Mouse (Mus musculus): ENCODE results near the gene Enah.
A peak's percentile ranks its signal among the peaks of the same experiment; 100 is the strongest.

Enah gene

GRCm38 (mm10) chr1:182027426-182027979, 7.7 kb upstream of the Enah start:
- no peak for DNase-seq (ENCODE audit: low spot score)

GRCm38 (mm10) chr1:182026821-182027220, 7.0 kb upstream of the Enah start:
- no peak for DNase-seq (ENCODE audit: low spot score)

- DNase-seq (ENCODE audit: low spot score) = no peak
These were observed 6.3 kb upstream of the Enah start for GRCm38 (mm10) chr1:182026120-182026519.

- DNase-seq (ENCODE audit: low spot score) = no peak
These were observed 2.0 kb upstream of the Enah start for GRCm38 (mm10) chr1:182021691-182022299.

- DNase-seq (ENCODE audit: low spot score) = peak; percentile 34
These were observed 1.2 kb upstream of the Enah start for GRCm38 (mm10) chr1:182020831-182021460.

DNA sequence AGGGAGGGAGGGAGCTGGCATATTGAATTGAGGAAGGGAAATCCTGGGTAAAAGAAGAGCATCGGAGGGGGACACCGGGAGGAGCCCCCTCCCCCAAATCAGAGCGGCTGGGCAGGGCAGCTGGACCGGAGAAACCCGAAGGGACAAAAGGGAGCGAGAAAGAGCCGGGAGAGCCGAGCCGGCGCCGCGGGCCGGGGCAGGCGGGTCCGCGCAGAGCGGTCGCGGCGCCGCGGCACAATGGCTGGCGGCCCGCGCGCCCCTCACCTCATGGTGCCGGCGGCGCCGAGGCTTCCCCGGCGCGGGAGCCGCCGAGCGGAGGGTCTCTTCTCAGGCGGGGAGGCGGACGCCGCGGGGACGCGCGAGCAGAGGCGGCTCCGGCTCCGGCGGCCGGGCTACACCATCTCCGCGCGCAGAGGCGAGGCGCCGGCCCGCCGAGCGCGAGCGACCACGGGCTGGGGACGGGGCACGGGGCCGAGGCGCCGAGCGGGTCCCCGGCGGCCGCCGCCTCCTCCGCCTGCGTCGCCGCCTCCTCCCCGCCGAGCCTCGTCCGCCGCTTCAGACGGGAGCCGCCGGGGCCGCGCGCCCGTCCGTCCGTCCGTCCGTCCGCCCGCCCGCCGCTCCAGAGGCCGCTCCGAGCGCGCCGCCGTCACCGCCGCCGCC, 394 bp downstream of the Enah start:
- no peak for DNase-seq (ENCODE audit: low spot score)

DNA sequence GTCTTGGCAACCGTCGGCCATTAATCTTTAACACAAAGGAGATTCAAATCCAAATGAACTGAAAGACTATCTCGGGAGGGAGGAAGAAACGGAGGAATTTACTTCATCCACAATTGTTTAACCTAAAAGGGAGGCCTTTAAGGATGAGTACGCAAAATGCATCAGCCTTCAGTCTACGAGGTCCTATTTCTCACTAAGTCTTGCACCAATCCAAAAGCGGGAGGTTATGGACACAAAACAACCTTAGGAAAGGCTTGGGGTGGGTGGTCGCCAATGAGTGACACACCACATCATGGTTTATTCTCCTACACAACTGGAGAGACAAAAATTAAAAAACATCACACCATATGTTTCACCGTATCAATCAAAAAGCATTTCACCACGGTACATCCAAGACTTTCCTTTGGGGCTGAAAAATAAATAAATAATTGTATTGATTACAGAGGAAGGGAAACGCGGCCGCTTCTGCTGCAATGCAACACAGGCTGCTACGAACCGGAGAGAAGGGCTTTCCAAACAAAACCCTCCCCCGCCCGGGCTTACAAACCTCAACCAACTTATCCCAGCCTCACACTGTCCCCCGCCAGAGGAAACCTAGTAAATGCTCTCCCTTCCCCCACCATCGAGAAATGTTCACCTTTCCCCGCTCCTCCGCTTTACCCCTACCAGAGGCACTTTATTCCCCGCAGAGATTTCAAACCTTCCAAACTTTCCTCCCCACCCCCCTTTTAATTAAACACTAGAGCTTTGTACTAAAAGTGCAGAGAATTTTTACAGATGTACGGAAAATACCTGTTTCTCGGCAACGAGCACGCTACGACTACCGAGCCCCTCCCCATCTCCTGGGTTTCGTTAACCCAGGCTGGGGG, 1.2 kb downstream of the Enah start:
- DNase-seq (ENCODE audit: low spot score) = peak; percentile 17

- DNase-seq (ENCODE audit: low spot score) = no peak
These were observed 14.0 kb downstream of the Enah start for GRCm38 (mm10) chr1:182005831-182006230.

DNA sequence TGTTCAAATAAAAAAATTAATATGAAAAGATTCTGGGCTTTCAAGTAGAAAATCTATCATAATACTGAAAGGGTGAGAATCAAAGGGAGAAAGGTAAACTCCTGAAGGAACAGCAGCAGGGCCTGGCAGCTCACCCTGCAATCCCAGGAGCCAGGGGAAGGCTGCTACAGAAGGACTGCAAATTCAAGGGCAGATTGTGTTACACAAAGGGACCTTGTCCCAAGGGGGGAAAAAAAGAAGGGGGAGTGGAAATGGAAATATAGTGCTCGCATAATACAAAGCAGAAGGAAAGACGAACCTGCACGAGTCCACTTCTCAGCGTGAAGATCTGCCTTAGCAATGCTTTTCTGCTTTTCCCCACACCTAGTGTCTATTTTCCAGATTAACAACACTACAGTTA, 21.1 kb downstream of the Enah start:
- DNase-seq (ENCODE audit: low spot score) = no peak

GRCm38 (mm10) chr1:181997791-181998190, 22.0 kb downstream of the Enah start:
- DNase-seq (ENCODE audit: low spot score) = no peak

- DNase-seq (ENCODE audit: low spot score) = no peak
These were observed 26.2 kb downstream of the Enah start for GRCm38 (mm10) chr1:181993597-181993996.

DNA sequence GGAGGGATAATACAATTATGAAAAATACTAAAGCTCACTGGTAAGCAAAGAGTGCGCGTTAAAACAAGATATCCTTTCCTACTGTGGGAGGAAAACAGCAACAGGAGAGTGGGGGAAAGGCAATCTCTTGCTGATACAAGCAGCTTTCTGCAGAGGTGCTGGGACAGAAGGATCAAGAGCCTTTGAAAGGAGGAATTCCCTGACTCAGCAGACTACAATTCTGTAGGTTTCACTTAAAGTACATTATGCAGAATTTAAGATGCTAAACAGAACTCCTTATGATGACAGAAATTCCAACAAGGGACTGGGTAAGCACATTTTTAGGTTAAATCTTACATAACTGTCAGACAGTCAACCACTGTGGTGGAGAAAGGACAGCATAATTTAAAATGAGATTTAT, 31.4 kb downstream of the Enah start:
- DNase-seq (ENCODE audit: low spot score) = no peak

DNA sequence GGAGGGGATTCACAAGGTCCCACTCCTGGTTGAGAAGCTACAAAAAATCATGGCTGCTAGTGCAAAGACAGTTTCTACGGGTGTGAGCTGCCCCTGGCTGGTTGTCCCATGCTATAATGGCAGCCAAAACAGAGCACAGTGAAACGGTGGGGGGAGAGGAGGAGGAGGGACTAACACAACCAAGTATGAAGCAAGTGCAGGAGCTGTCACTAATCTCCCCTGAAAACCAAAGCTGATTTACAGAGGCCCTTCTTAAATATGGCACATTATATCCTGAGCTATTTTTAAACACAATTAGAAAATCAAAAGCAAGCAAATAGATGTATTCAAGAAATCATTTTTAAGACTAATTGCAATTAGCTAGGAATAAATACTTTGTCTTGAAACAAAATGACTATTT, 32.6 kb downstream of the Enah start:
- no peak for DNase-seq (ENCODE audit: low spot score)

- no peak for DNase-seq (ENCODE audit: low spot score)
These were observed 33.9 kb downstream of the Enah start for GRCm38 (mm10) chr1:181985880-181986279.

- no peak for DNase-seq (ENCODE audit: low spot score)
These were observed 35.0 kb downstream of the Enah start for GRCm38 (mm10) chr1:181984811-181985210.

GRCm38 (mm10) chr1:181980017-181980719, 39.6 kb downstream of the Enah start:
- no peak for DNase-seq (ENCODE audit: low spot score)

DNA sequence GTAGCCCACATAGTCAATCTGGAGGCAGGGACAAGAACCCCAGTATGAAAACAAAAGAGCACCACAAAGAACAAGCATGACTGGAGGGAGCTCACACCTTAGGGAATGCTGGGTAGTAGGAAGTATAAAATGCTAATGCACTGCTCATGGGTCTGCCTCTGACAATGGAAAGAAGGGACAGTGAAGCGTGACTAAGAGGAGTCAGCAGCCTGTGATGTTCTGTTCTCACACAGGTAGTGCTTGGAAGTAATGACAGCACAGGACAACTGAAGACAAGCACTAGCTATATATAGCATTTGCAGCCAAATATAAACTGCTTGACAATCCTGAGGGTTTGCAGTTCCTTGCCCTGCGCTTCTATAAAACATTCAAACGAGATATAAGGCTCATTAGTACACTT, 44.3 kb downstream of the Enah start:
- DNase-seq (ENCODE audit: low spot score) = no peak

- no peak for DNase-seq (ENCODE audit: low spot score)
These were observed 44.9 kb downstream of the Enah start for GRCm38 (mm10) chr1:181974897-181975296.

- DNase-seq (ENCODE audit: low spot score) = no peak
These were observed 54.5 kb downstream of the Enah start for GRCm38 (mm10) chr1:181965277-181965676.

DNA sequence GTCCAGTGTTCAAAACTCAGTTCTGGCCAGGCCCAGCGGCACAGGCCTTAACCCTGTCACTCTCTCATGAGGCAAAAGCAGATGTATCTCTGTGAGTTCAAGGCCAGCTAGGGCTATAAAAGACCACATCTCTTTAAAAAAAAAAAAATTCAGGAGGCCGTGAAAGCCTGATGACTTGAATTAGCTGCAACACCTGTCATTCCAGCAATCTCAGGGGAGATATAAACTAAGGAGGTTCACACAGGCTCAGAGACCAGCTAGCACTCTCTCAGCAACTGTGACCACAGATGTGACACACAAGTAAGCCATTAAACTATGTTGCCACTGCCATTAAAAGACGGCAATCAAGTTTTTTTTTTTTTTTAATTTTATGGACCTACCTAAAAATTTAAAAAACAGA, 56.0 kb downstream of the Enah start:
- DNase-seq (ENCODE audit: low spot score) = no peak

DNA sequence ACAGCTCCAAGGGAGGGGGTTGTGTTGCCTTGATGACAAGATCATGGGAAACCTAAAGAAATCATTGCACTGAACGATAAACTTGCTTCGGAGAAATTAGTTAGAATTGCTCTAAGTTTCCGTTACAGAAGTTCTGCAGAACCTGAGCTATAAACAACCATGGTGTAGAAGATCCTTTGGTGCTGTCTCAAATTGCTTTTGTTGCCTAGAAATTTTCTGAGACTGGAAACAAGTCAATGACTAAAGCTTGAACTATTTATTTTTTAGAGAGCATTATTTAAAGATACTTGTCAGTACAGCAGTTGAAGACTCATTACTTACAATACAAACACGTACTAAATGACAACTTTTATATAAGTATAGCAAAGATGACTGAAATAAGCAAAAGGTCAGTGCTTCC, 56.4 kb downstream of the Enah start:
- DNase-seq (ENCODE audit: low spot score) = no peak

DNA sequence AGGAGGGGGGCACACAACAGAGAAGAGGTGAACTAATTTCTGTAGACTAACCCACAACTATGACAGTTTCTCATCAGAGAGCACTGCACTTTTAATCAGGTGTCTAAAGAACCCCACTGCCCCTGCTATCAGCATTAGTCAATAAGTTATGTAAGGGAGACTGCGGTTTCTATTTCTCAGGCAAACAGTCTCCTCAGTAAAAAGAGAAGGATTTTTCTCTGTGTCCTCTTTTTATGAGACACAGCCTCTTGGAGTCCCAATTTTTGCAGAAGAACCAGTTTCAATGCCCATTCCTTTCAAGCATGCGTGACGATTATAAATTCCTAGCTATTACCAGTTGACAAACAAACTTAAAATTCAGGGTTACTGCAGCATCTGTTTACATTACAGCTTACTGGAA, 59.4 kb downstream of the Enah start:
- DNase-seq (ENCODE audit: low spot score) = no peak

Measured in ovary, adult 18-20 months (tissue).